Mouse (Mus musculus) forebrain, postnatal 0 days (tissue): ENCODE results near the gene Zw10. TPM values are rescaled to one million over a fixed set of nuclear protein-coding genes. Genes with fewer than 3 reads are reported as not detected.

Experiments
- ATAC-seq: fragments of 200-750 bp; cut with Nextera tagmentation; 2 replicates; pipeline ENCODE4 v1.8.0; 2017; ENCODE audit warnings: mild to moderate bottlenecking, moderate library complexity
- DNase-seq: peaks from one replicate; pipeline ENCODE4 v3.0.0-alpha.2; 2015
- H3K27ac ChIP-seq: fragments of 300-500 bp; sonication (generic); 2 replicates; pipeline ENCODE4 v1.5.1; 2014; ENCODE audit warnings: low read depth, mild to moderate bottlenecking, antibody characterized with exemption, low read length, moderate library complexity, mixed read lengths
- H3K27me3 ChIP-seq: fragments of 300-500 bp; sonication (generic); 2 replicates; pipeline ENCODE4 v1.6.1; 2014; ENCODE audit warnings: mild to moderate bottlenecking, low read length, mixed read lengths; ENCODE audit not compliant: insufficient read depth
- H3K36me3 ChIP-seq: fragments of 300-500 bp; sonication (generic); 2 replicates; pipeline ENCODE4 v1.6.1; 2014; ENCODE audit warnings: mild to moderate bottlenecking, moderate library complexity; ENCODE audit not compliant: insufficient read depth
- H3K4me1 ChIP-seq: fragments of 300-500 bp; sonication (generic); 2 replicates; pipeline ENCODE4 v1.6.1; 2014; ENCODE audit warnings: antibody characterized with exemption; ENCODE audit not compliant: insufficient read depth
- H3K4me2 ChIP-seq: fragments of 300-500 bp; sonication (generic); 2 replicates; pipeline ENCODE4 v1.6.1; 2014; ENCODE audit warnings: low read depth, mild to moderate bottlenecking, moderate library complexity
- H3K4me3 ChIP-seq: fragments of 300-500 bp; sonication (generic); 2 replicates; pipeline ENCODE4 v1.5.1; 2014; ENCODE audit warnings: low read depth, low read length, mixed read lengths
- H3K9ac ChIP-seq: fragments of 300-500 bp; sonication (generic); 2 replicates; pipeline ENCODE4 v1.6.1; 2014; ENCODE audit warnings: mild to moderate bottlenecking
- H3K9me3 ChIP-seq: fragments of 300-500 bp; sonication (generic); 2 replicates; pipeline ENCODE4 v1.6.1; 2016; ENCODE audit warnings: low read length
- CTCF ChIP-seq: sonication (generic); IDR thresholded peaks from 2 replicates; pipeline ENCODE4 v1.5.1; 2016; ENCODE audit warnings: antibody characterized with exemption, control low read depth, low read depth
- WGBS: fragments of 180-500 bp; shearing (Covaris S2); extraction: QIAGEN DNeasy Blood & Tissue Kit; methylation state at CpG from one replicate; pipeline ENCODE4 v1.1.7; 2014; 5-methylcytosine and 5-hydroxymethylcytosine counted together
- polyA plus RNA-seq: library from polyadenylated mRNA; unstranded; fragments of >200 nt; fragmentation: Nextera tagmentation; extraction: Ambion mirVana; gene quantifications from 2 replicates; pipeline ENCODE4 v1.2.1, GENCODE M21; 2015
- total RNA-seq: library from RNA; depleted of rRNA; stranded (reverse); fragments of >200 nt; gene quantifications from 2 replicates; pipeline ENCODE4 v1.2.3, GENCODE M21; 2014; rRNA removed

Zw10 gene
- total RNA-seq (15.2 and 18.6 TPM in 2 replicates), polyA plus RNA-seq (12.3 and 16.1 TPM in 2 replicates)

DNA sequence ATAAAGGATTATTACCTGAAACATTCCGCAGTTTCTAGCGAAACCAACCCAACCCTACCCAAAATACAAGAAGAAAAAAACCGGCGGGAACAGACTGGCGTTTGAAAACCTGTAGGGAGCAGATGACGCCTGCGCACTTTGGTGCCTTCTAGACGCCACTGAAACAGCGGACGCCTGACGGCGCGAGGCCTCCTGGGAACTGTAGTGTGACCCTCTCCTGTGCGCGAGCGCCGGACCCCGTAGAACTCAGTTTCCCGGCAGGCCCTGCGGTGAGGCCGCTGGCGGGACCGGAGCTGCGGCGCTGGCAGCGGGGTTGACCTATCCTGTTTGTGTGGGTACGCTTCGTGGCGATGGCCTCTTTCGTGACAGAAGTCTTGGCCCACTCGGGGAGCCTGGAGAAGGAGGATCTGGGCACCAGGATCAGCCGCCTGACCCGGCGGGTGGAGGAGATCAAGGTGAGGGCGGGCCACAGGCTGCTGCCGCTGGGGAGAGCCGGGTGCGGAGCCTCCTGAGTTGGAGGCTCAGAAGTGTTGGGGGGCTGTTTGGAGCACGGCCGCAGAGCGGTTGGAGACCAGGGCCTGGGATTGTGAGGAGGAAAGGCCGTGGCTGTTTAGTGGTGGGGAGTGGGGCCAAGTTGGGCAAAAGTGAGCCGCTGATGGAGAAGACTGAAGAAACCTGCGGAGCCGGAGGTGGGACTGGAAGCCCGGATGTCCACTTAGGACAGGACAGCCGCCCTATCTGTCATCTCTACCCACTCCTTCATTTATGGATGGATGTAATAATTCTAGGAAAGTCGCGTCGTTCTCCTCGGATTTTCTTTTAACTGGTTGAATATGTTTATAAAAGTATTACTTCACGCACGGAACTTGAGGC, at the start of gene Zw10:
Gene Zw10, plus strand, starts transcription at position 281 of the 873 bp plus-strand sequence.
- Histone ChIP-seq H3K9ac (peak within 1 kb of the TSS; percentile 65), H3K4me3 (peak within 1 kb of the TSS; percentile 83), H3K27me3 (no peaks in the 10 kb centered on the region), H3K4me2 (peak within 1 kb of the TSS; percentile 75), H3K36me3 (peaks cover 2% of the 10 kb centered on the region), H3K9me3 (no peaks in the 10 kb centered on the region), H3K27ac (peak within 1 kb of the TSS; percentile 64; the same call in 1 of the 2 replicates), H3K4me1 (peaks cover 3% of the 10 kb centered on the region; the same call in 1 of the 2 replicates)
- no peak for TF ChIP-seq CTCF
- 2% methylated on average over 53 of the region's 53 CpGs for WGBS
- peak; percentile 100 for ATAC-seq
- DNase-seq, result peak; percentile 97

DNA sequence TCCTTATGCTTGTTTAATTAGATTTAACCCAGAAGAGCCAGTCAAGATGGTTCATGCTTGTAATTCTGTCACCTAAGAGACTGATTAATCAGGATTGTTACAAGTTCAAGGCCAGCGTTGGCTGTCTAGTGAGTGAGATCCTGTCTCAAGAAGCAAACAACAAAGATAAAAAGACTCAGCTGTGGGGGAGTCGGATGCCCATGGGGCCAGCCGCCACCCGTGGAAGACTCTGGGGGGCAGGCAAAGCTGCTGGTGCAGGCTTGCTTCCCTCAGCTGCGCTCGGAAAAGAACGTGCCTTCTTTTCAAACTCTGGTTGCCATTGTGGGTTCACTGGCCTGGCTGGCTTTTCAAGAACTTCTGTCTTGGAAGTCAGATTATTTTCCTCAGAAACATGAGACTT, 39.6 kb upstream of the Zw10 start:
- no peak overlapping the region for H3K27ac ChIP-seq
- ATAC-seq, result no peak
- no peaks in the 10 kb centered on the region for H3K27me3 ChIP-seq
- no peaks in the 10 kb centered on the region for H3K4me1 ChIP-seq
- no peaks in the 10 kb centered on the region for H3K9me3 ChIP-seq
- H3K4me3 ChIP-seq, result no peak overlapping the region
- 84% methylated on average over 7 of the region's 7 CpGs for WGBS
- H3K4me2 ChIP-seq, result no peak overlapping the region
- no peak overlapping the region for H3K9ac ChIP-seq
- TF ChIP-seq CTCF, result no peak
- no peak for DNase-seq
- peaks cover 56% of the 10 kb centered on the region for H3K36me3 ChIP-seq

GRCm38 (mm10) chr9:49021289-49021688, 34.1 kb upstream of the Zw10 start:
- no peak for DNase-seq
- 94% methylated on average over 5 of the region's 5 CpGs for WGBS

GRCm38 (mm10) chr9:49023956-49024355, 31.5 kb upstream of the Zw10 start:
- Histone ChIP-seq H3K27me3 (no peaks in the 10 kb centered on the region), H3K4me1 (no peaks in the 10 kb centered on the region), H3K9ac (no peak overlapping the region), H3K36me3 (peaks cover 30% of the 10 kb centered on the region), H3K9me3 (no peaks in the 10 kb centered on the region), H3K27ac (no peak overlapping the region), H3K4me3 (no peak overlapping the region), H3K4me2 (no peak overlapping the region)
- ATAC-seq, result no peak
- DNase-seq, result no peak
- 89% methylated on average over 5 of the region's 5 CpGs for WGBS
- no peak for TF ChIP-seq CTCF

More at GRCm38 (mm10) chr9:49021289-49021688, 34.1 kb upstream of the Zw10 start:
- H3K4me1 ChIP-seq, result no peaks in the 10 kb centered on the region
- no peak overlapping the region for H3K9ac ChIP-seq
- no peaks in the 10 kb centered on the region for H3K9me3 ChIP-seq
- peaks cover 28% of the 10 kb centered on the region for H3K36me3 ChIP-seq
- no peak for ATAC-seq
- H3K27ac ChIP-seq, result no peak overlapping the region
- no peak overlapping the region for H3K4me2 ChIP-seq
- no peak overlapping the region for H3K4me3 ChIP-seq
- no peaks in the 10 kb centered on the region for H3K27me3 ChIP-seq
- no peak for TF ChIP-seq CTCF

GRCm38 (mm10) chr9:49024529-49024928, 30.9 kb upstream of the Zw10 start:
- ATAC-seq, result no peak
- H3K4me3 ChIP-seq, result no peak overlapping the region
- peaks cover 30% of the 10 kb centered on the region for H3K36me3 ChIP-seq

DNA sequence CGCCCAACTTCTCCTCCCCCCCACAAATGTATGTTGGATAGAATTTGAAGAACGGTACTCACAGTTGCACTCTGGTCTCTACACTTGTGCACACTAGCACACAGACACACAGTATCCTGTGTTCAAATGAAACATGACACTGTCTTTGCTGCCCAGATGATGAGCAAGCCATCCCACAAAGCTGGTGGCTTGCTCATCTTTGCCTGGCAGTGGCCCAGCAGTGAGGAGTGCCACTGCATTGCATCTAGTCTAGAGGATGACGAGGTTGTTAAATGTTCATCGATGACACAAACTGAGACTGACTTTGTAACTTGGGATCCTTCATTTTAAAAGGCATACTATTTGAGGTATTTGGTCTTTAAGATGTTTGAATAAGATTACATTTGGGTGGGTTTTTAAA, 20.6 kb upstream of the Zw10 start:
- 92% methylated on average over 4 of the region's 4 CpGs for WGBS
- no peak for ATAC-seq
- H3K36me3 ChIP-seq, result peaks cover 65% of the 10 kb centered on the region

More at GRCm38 (mm10) chr9:49024529-49024928, 30.9 kb upstream of the Zw10 start:
- Histone ChIP-seq H3K9ac (no peak overlapping the region), H3K4me2 (no peak overlapping the region), H3K27me3 (no peaks in the 10 kb centered on the region), H3K27ac (no peak overlapping the region), H3K4me1 (no peaks in the 10 kb centered on the region), H3K9me3 (no peaks in the 10 kb centered on the region)
- 93% methylated on average over 2 of the region's 2 CpGs for WGBS
- no peak for TF ChIP-seq CTCF
- no peak for DNase-seq

GRCm38 (mm10) chr9:49050901-49051300, 4.5 kb upstream of the Zw10 start:
- no peak overlapping the region for H3K4me2 ChIP-seq
- WGBS, result 76% methylated on average over 5 of the region's 5 CpGs
- no peak overlapping the region for H3K9ac ChIP-seq
- no peaks in the 10 kb centered on the region for H3K9me3 ChIP-seq
- H3K27me3 ChIP-seq, result no peaks in the 10 kb centered on the region
- TF ChIP-seq CTCF, result no peak
- H3K4me3 ChIP-seq, result no peak overlapping the region
- H3K27ac ChIP-seq, result no peak overlapping the region
- no peak for DNase-seq
- H3K36me3 ChIP-seq, result no peaks in the 10 kb centered on the region
- no peak for ATAC-seq
- no peaks in the 10 kb centered on the region for H3K4me1 ChIP-seq

More for the DNA sequence above, 20.6 kb upstream of the Zw10 start:
- H3K27me3 ChIP-seq, result no peaks in the 10 kb centered on the region
- no peaks in the 10 kb centered on the region for H3K9me3 ChIP-seq
- DNase-seq, result no peak
- H3K4me3 ChIP-seq, result no peak overlapping the region
- no peak overlapping the region for H3K9ac ChIP-seq
- H3K27ac ChIP-seq, result no peak overlapping the region
- H3K4me1 ChIP-seq, result no peaks in the 10 kb centered on the region
- TF ChIP-seq CTCF, result no peak
- H3K4me2 ChIP-seq, result no peak overlapping the region
